Mouse (Mus musculus): ENCODE results near the gene H2-M10.5. TPM values are rescaled to one million over a fixed set of nuclear protein-coding genes. Genes with fewer than 3 reads are reported as not detected.

The H2-M10.5 gene
- polyA plus RNA-seq (2017; shearing (Covaris generic)) = not detected

DNA sequence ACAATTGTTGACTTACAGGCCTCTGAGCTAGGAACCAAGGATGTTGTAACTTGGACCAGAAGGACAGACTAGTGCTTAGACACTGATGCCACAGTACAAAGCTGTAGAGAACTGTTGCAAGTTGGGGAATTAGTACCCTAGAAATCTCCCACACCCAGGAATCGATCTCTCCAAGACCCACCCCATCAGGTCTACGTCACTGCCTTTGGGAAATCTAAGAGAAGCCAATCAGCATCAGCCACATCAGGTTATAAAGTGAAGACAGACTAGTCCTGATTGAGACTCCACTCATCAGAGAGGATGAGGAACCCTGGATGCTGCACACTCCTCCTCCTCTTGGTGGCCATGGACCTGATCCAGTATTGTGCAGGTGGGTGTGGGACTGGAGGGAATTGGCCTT is at the start of gene H2-M10.5:
TSS of gene H2-M10.5 (plus strand) at position 301 of the 400 bp plus-strand sequence.

DNA sequence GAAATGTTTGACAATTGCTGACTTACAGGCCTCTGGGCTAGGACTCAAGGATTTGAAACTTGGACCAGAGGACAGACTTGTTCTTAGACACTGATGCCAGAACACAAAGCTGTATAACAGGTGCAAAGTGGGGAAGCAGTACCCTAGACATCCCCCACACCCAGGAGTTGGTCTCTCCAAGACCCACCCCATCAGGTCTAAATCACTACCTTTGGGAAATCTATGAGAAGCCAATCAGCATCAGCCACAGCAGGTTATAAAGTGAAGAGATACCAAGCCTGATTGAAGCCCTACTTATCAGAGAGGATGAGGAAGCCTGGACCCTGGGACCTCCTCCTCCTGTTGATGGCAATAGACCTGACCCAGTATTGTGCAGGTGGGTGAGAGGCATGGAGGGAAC is 39.2 kb downstream of the H2-M10.5 start, which contains the start of gene H2-M10.6:
TSS of gene H2-M10.6 (plus strand) at position 301 of the 400 bp plus-strand sequence.

Other genes starting within 250 kb of the H2-M10.5 start
- gene H2-M11, start 225.8 kb upstream of the H2-M10.5 start, polyA plus RNA-seq (2017; shearing (Covaris generic)) = not detected
- not detected for gene H2-M9, start 130.2 kb upstream of the H2-M10.5 start, polyA plus RNA-seq (2017; shearing (Covaris generic))
- gene H2-M1, start 100.7 kb upstream of the H2-M10.5 start, polyA plus RNA-seq (2017; shearing (Covaris generic)) = not detected
- gene H2-M10.6, start 39.3 kb downstream of the H2-M10.5 start, polyA plus RNA-seq (2017; shearing (Covaris generic)) = not detected
- 141 TPM for gene Trim26, start 64.2 kb downstream of the H2-M10.5 start, polyA plus RNA-seq (2017; shearing (Covaris generic))
- 0.26 TPM for gene Trim15, start 94.3 kb downstream of the H2-M10.5 start, polyA plus RNA-seq (2017; shearing (Covaris generic))
- not detected for gene Trim10, start 96.7 kb downstream of the H2-M10.5 start, polyA plus RNA-seq (2017; shearing (Covaris generic))
- not detected for gene Trim40, start 117.2 kb downstream of the H2-M10.5 start, polyA plus RNA-seq (2017; shearing (Covaris generic))
- gene Trim31, start 125.2 kb downstream of the H2-M10.5 start, polyA plus RNA-seq (2017; shearing (Covaris generic)) = not detected
- gene Rnf39, start 170.0 kb downstream of the H2-M10.5 start, polyA plus RNA-seq (2017; shearing (Covaris generic)) = 0.53 TPM
- 108 TPM for gene Ppp1r11, start 178.8 kb downstream of the H2-M10.5 start, polyA plus RNA-seq (2017; shearing (Covaris generic))
- 99.8 TPM for gene Znrd1, start 185.6 kb downstream of the H2-M10.5 start, polyA plus RNA-seq (2017; shearing (Covaris generic))
- 1.2 TPM for gene Znrd1as, start 185.7 kb downstream of the H2-M10.5 start, polyA plus RNA-seq (2017; shearing (Covaris generic))
- not detected for gene 2410137M14Rik, start 208.3 kb downstream of the H2-M10.5 start, polyA plus RNA-seq (2017; shearing (Covaris generic))
- not detected for gene H2-M5, start 216.6 kb downstream of the H2-M10.5 start, polyA plus RNA-seq (2017; shearing (Covaris generic))
- gene Zfp57, start 228.3 kb downstream of the H2-M10.5 start, polyA plus RNA-seq (2017; shearing (Covaris generic)) = not detected